Mouse (Mus musculus): Measurements from ENCODE around the gene Anln. TPM values are rescaled to one million over a fixed set of nuclear protein-coding genes. Genes with fewer than 3 reads are reported as not detected.
"Not testable (repeated sequence)": the region's sequence is repeated elsewhere in the genome, so short reads cannot be mapped to it uniquely, and the experiment has no call there.

Anln gene
- total RNA-seq, 2 experiments from 2014 or later, result 73.3 to 102 TPM

GRCm38 (mm10) chr9:22327099-22327474 is 61.9 kb downstream of the Anln start:
- ATAC-seq (ENCODE audit: poor library complexity, severe bottlenecking), result no peak

- no peak for ATAC-seq (ENCODE audit: poor library complexity, severe bottlenecking)
Observed at GRCm38 (mm10) chr9:22324579-22324978, 64.4 kb downstream of the Anln start.

GRCm38 (mm10) chr9:22322381-22323211 is 66.4 kb downstream of the Anln start:
- no peak for ATAC-seq (ENCODE audit: poor library complexity, severe bottlenecking)

GRCm38 (mm10) chr9:22319109-22319508 is 69.9 kb downstream of the Anln start:
- ATAC-seq (ENCODE audit: poor library complexity, severe bottlenecking), result no peak

- ATAC-seq (ENCODE audit: poor library complexity, severe bottlenecking), result not testable (repeated sequence)
Observed at GRCm38 (mm10) chr9:22316047-22316446, 72.9 kb downstream of the Anln start.

GRCm38 (mm10) chr9:22314066-22314465 is 74.9 kb downstream of the Anln start:
- no peak for ATAC-seq (ENCODE audit: poor library complexity, severe bottlenecking)

- ATAC-seq (ENCODE audit: poor library complexity, severe bottlenecking), result peak; percentile 38
Observed at GRCm38 (mm10) chr9:22313218-22313617, 75.8 kb downstream of the Anln start.

GRCm38 (mm10) chr9:22309651-22310050 is 79.3 kb downstream of the Anln start:
- no peak for ATAC-seq (ENCODE audit: poor library complexity, severe bottlenecking)

- ATAC-seq (ENCODE audit: poor library complexity, severe bottlenecking), result peak; percentile 42; the same call in 1 of the 2 replicates
Observed at GRCm38 (mm10) chr9:22307920-22308262, 81.1 kb downstream of the Anln start.

GRCm38 (mm10) chr9:22307156-22307919 is 81.7 kb downstream of the Anln start, which contains the start of gene Zfp810:
Zfp810 (minus strand) TSS chr9:22307648.
- peak; percentile 100 for ATAC-seq (ENCODE audit: poor library complexity, severe bottlenecking)

- no peak for ATAC-seq (ENCODE audit: poor library complexity, severe bottlenecking)
Observed at GRCm38 (mm10) chr9:22306726-22307125, 82.3 kb downstream of the Anln start.

- no peak for ATAC-seq (ENCODE audit: poor library complexity, severe bottlenecking)
Observed at GRCm38 (mm10) chr9:22302199-22302598, 86.8 kb downstream of the Anln start.

Other genes with a start within 250 kb of the Anln start
- gene Pigyl, start 232.3 kb downstream of the Anln start, total RNA-seq (2015), result 19.7 and 22.1 TPM in 2 replicates
- 22.8 and 24.8 TPM in 2 replicates for gene Pigyl, start 232.3 kb downstream of the Anln start, total RNA-seq (2017)
- gene Zfp872, start 201.1 kb downstream of the Anln start, total RNA-seq (2015), result not detected in 2 replicates
- gene Zfp872, start 201.1 kb downstream of the Anln start, total RNA-seq (2017), result not detected in 2 replicates
- 39.2 and 40.2 TPM in 2 replicates for gene Zfp809, start 163.5 kb downstream of the Anln start, total RNA-seq (2015)
- gene Zfp809, start 163.5 kb downstream of the Anln start, total RNA-seq (2017), result 33.4 and 34.6 TPM in 2 replicates
- 0.33 and 0.80 TPM in 2 replicates for gene Zfp599, start 129.3 kb downstream of the Anln start, total RNA-seq (2015)
- gene Zfp599, start 129.3 kb downstream of the Anln start, total RNA-seq (2017), result 0.85 and 1.8 TPM in 2 replicates
- 6.2 and 9.1 TPM in 2 replicates for gene Zfp810, start 81.5 kb downstream of the Anln start, total RNA-seq (2015)
- 8.2 and 11.6 TPM in 2 replicates for gene Zfp810, start 81.5 kb downstream of the Anln start, total RNA-seq (2017)
- 2.2 and 2.7 TPM in 2 replicates for gene 9530077C05Rik, start 22.3 kb upstream of the Anln start, total RNA-seq (2015)
- 3.4 and 5.8 TPM in 2 replicates for gene 9530077C05Rik, start 22.3 kb upstream of the Anln start, total RNA-seq (2017)
- not detected in 2 replicates for gene Gm17545, start 65.1 kb upstream of the Anln start, total RNA-seq (2015)
- not detected in 2 replicates for gene Gm17545, start 65.1 kb upstream of the Anln start, total RNA-seq (2017)
- gene Rp9, start 80.6 kb upstream of the Anln start, total RNA-seq (2015), result 107 and 118 TPM in 2 replicates
- gene Rp9, start 80.6 kb upstream of the Anln start, total RNA-seq (2017), result 113 and 155 TPM in 2 replicates
- 7.3 and 12.2 TPM in 2 replicates for gene Bbs9, start 86.5 kb upstream of the Anln start, total RNA-seq (2015)
- 8.2 and 13.2 TPM in 2 replicates for gene Bbs9, start 86.5 kb upstream of the Anln start, total RNA-seq (2017)